Mouse (Mus musculus) hindbrain, postnatal 0 days (tissue): ENCODE results near the gene Lemd1. TPM values are rescaled to one million over a fixed set of nuclear protein-coding genes. Genes with fewer than 3 reads are reported as not detected.
A peak's percentile ranks its signal among the peaks of the same experiment; 100 is the strongest.

Experiments used
- ATAC-seq: fragments of 200-750 bp; cut with Nextera tagmentation; 2 replicates; pipeline ENCODE4 v1.8.0; 2017; ENCODE audit warnings: mild to moderate bottlenecking, moderate TSS enrichment, moderate library complexity
- DNase-seq: peaks from one replicate; pipeline ENCODE4 v3.0.0-alpha.2; 2015; ENCODE audit warnings: low spot score
- H3K27ac ChIP-seq: fragments of 300-500 bp; sonication (generic); 2 replicates; pipeline ENCODE4 v1.5.1; 2014; ENCODE audit warnings: mild to moderate bottlenecking
- H3K27me3 ChIP-seq: fragments of 300-500 bp; sonication (generic); 2 replicates; pipeline ENCODE4 v1.6.1; 2014; ENCODE audit warnings: low read length, mixed read lengths; ENCODE audit not compliant: insufficient read depth
- H3K36me3 ChIP-seq: fragments of 300-500 bp; sonication (generic); 2 replicates; pipeline ENCODE4 v1.6.1; 2014; ENCODE audit warnings: low read length, mixed read lengths; ENCODE audit not compliant: insufficient read depth
- H3K4me1 ChIP-seq: fragments of 300-500 bp; sonication (generic); 2 replicates; pipeline ENCODE4 v1.6.1; 2014; ENCODE audit warnings: antibody characterized with exemption, low read length, mixed read lengths; ENCODE audit not compliant: insufficient read depth
- H3K4me2 ChIP-seq: fragments of 300-500 bp; sonication (generic); 2 replicates; pipeline ENCODE4 v1.6.1; 2014; ENCODE audit warnings: low read depth, mild to moderate bottlenecking, low read length, moderate library complexity, mixed read lengths
- H3K4me3 ChIP-seq: fragments of 300-500 bp; sonication (generic); 2 replicates; pipeline ENCODE4 v1.5.1; 2014; ENCODE audit warnings: low read length
- H3K9ac ChIP-seq: fragments of 300-500 bp; sonication (generic); replicated peaks from 2 replicates; pipeline ENCODE4 v1.6.1; 2014; ENCODE audit warnings: mild to moderate bottlenecking, low read length, moderate library complexity, mixed read lengths
- H3K9me3 ChIP-seq: fragments of 300-500 bp; sonication (generic); 2 replicates; pipeline ENCODE4 v1.6.1; 2016; ENCODE audit warnings: low read length, mixed read lengths
- CTCF ChIP-seq: IDR thresholded peaks from 2 replicates; pipeline ENCODE4 v1.5.1; 2016; ENCODE audit warnings: antibody characterized with exemption, control low read depth, low read depth
- WGBS: fragments of 180-500 bp; shearing (Covaris S2); extraction: QIAGEN DNeasy Blood & Tissue Kit; methylation state at CpG from one replicate; pipeline ENCODE4 v1.1.7; 2014; 5-methylcytosine and 5-hydroxymethylcytosine counted together
- polyA plus RNA-seq: library from polyadenylated mRNA; unstranded; fragments of >200 nt; fragmentation: Nextera tagmentation; extraction: Ambion mirVana; gene quantifications from 2 replicates; pipeline ENCODE4 v1.2.1, GENCODE M21; 2015
- total RNA-seq: library from RNA; depleted of rRNA; stranded (reverse); fragments of >200 nt; gene quantifications from 2 replicates; pipeline ENCODE4 v1.2.3, GENCODE M21; 2014

Lemd1 gene
- total and polyA plus RNA-seq, 2 experiments from 2014 or later = 9.0 to 10.9 TPM

GRCm38 (mm10) chr1:132254467-132254866, 63.2 kb downstream of the Lemd1 start:
- H3K9ac ChIP-seq = no peak overlapping the region
- H3K36me3 ChIP-seq = no peaks in the 10 kb centered on the region
- no peak for TF ChIP-seq CTCF
- H3K4me3 ChIP-seq = no peak overlapping the region
- no peaks in the 10 kb centered on the region for H3K27me3 ChIP-seq
- H3K4me2 ChIP-seq = no peak overlapping the region
- DNase-seq (no peak), ATAC-seq (no peak)
- 89% methylated on average over 6 of the region's 6 CpGs for whole genome bisulfite sequencing
- no peak overlapping the region for H3K27ac ChIP-seq
- H3K9me3 ChIP-seq = no peaks in the 10 kb centered on the region
- H3K4me1 ChIP-seq = no peaks in the 10 kb centered on the region

GRCm38 (mm10) chr1:132260331-132260730, 69.1 kb downstream of the Lemd1 start:
- H3K9ac ChIP-seq = no peak overlapping the region
- H3K4me3 ChIP-seq = no peak overlapping the region
- no peak overlapping the region for H3K27ac ChIP-seq
- no peaks in the 10 kb centered on the region for H3K9me3 ChIP-seq
- no peaks in the 10 kb centered on the region for H3K27me3 ChIP-seq
- DNase-seq (no peak), ATAC-seq (no peak)
- TF ChIP-seq CTCF = no peak
- H3K36me3 ChIP-seq = no peaks in the 10 kb centered on the region
- H3K4me2 ChIP-seq = no peak overlapping the region
- no peaks in the 10 kb centered on the region for H3K4me1 ChIP-seq
- 88% methylated on average over 1 of the region's 1 CpGs for WGBS

GRCm38 (mm10) chr1:132261058-132261457, 69.8 kb downstream of the Lemd1 start:
- Histone ChIP-seq H3K9ac (no peak overlapping the region), H3K27ac (no peak overlapping the region), H3K4me1 (no peaks in the 10 kb centered on the region), H3K27me3 (no peaks in the 10 kb centered on the region), H3K4me2 (no peak overlapping the region), H3K9me3 (no peaks in the 10 kb centered on the region), H3K4me3 (no peak overlapping the region), H3K36me3 (no peaks in the 10 kb centered on the region)
- peak; percentile 55 for TF ChIP-seq CTCF
- DNase-seq (peak; percentile 43), ATAC-seq (peak; percentile 27; the same call in 1 of the 2 replicates)
- WGBS = 69% methylated on average over 5 of the region's 5 CpGs

- no peaks in the 10 kb centered on the region for H3K36me3 ChIP-seq
- no peak overlapping the region for H3K27ac ChIP-seq
- 71% methylated on average over 4 of the region's 4 CpGs for WGBS
- H3K4me3 ChIP-seq = no peak overlapping the region
- no peak for TF ChIP-seq CTCF
- no peaks in the 10 kb centered on the region for H3K27me3 ChIP-seq
- H3K9me3 ChIP-seq = no peaks in the 10 kb centered on the region
- DNase-seq (no peak), ATAC-seq (no peak)
- H3K4me1 ChIP-seq = no peaks in the 10 kb centered on the region
- H3K4me2 ChIP-seq = no peak overlapping the region
- H3K9ac ChIP-seq = no peak overlapping the region
These were observed 72.4 kb downstream of the Lemd1 start for GRCm38 (mm10) chr1:132263618-132264017.

GRCm38 (mm10) chr1:132264577-132264976, 73.3 kb downstream of the Lemd1 start:
- no peaks in the 10 kb centered on the region for H3K4me1 ChIP-seq
- H3K27me3 ChIP-seq = no peaks in the 10 kb centered on the region
- no peaks in the 10 kb centered on the region for H3K36me3 ChIP-seq
- no peak for TF ChIP-seq CTCF
- 82% methylated on average over 7 of the region's 7 CpGs for WGBS
- DNase-seq (no peak), ATAC-seq (no peak)
- no peak overlapping the region for H3K27ac ChIP-seq
- H3K9ac ChIP-seq = no peak overlapping the region
- H3K4me3 ChIP-seq = no peak overlapping the region
- no peaks in the 10 kb centered on the region for H3K9me3 ChIP-seq
- no peak overlapping the region for H3K4me2 ChIP-seq

- H3K36me3 ChIP-seq = no peaks in the 10 kb centered on the region
- no peak for ATAC-seq
- H3K4me2 ChIP-seq = no peak overlapping the region
- no peak for DNase-seq
- no peak overlapping the region for H3K4me3 ChIP-seq
- H3K9me3 ChIP-seq = no peaks in the 10 kb centered on the region
- no peak overlapping the region for H3K27ac ChIP-seq
- no peaks in the 10 kb centered on the region for H3K27me3 ChIP-seq
- H3K4me1 ChIP-seq = no peaks in the 10 kb centered on the region
- WGBS = 59% methylated on average over 8 of the region's 8 CpGs
- no peak overlapping the region for H3K9ac ChIP-seq
- TF ChIP-seq CTCF = no peak
These were observed 74.1 kb downstream of the Lemd1 start for GRCm38 (mm10) chr1:132265211-132265859.

- no peak for DNase-seq
- ATAC-seq = no peak
- WGBS = 88% methylated on average over 10 of the region's 10 CpGs
- Histone ChIP-seq H3K4me1 (no peaks in the 10 kb centered on the region), H3K9me3 (no peaks in the 10 kb centered on the region), H3K4me2 (no peak overlapping the region), H3K9ac (no peak overlapping the region), H3K27ac (no peak overlapping the region), H3K4me3 (no peak overlapping the region), H3K36me3 (no peaks in the 10 kb centered on the region), H3K27me3 (no peaks in the 10 kb centered on the region)
- TF ChIP-seq CTCF = no peak
These were observed 74.7 kb downstream of the Lemd1 start for GRCm38 (mm10) chr1:132265936-132266335.
